Mouse (Mus musculus) ES-E14 (cell line): ENCODE measurements at regions not wholly inside any gene's neighbourhood (a gene's known extent, or its start where the extent isn't known, plus 50 kb on each side); places are given as distances from the start of the nearest gene placed in this dataset.

ENCODE experiments used
- HCFC1 ChIP-seq: IDR thresholded peaks from 2 replicates; pipeline ENCODE4 v1.6.1; 2012; ENCODE audit warnings: low read length, inconsistent platforms, borderline replicate concordance; ENCODE audit not compliant: insufficient read depth
- MAFK ChIP-seq: IDR thresholded peaks from 2 replicates; pipeline ENCODE4 v1.6.1; 2014; ENCODE audit warnings: mild to moderate bottlenecking, low read depth, low read length, inconsistent platforms; ENCODE audit not compliant: insufficient read depth
- ZC3H11A ChIP-seq: IDR thresholded peaks from 2 replicates; pipeline ENCODE4 v1.6.1; 2012; ENCODE audit warnings: low read depth, mild to moderate bottlenecking, inconsistent platforms, low read length, borderline replicate concordance

- TF ChIP-seq ZC3H11A (no peak), MAFK (no peak), HCFC1 (no peak)
Measured at GRCm38 (mm10) chr6:139307651-139308050, 194.1 kb downstream of the Rergl start.
